28 mouse cellular contexts compared by ENCODE assay signal in the genomic region with DNA sequence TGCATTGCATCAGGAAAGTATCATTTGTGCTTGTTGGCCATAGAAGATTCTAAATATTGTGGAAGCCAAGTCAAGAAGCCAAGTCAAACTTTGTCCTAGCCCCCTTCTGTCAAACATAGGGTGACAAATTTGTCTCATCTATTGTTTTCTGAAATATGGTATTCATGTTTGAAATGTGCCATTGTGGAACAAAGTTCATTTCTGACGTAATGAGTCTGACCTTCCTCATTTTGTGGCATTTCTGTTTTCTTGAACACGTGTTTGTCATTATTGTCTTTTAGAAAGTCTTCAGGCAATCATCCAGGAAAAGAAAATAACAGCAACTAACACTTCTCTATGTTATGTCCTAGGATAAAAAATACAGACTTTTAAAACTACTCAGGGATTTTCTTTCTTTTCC. TPM values are rescaled to one million over a fixed set of nuclear protein-coding genes. Genes with fewer than 3 reads are reported as not detected.
DNase-seq lines count a peak whose midpoint lies in the region; ATAC-seq and TF ChIP-seq lines count a peak whose summit lies in the region.
"Had no signal": no experiment of that assay in that cellular context is flagged by ENCODE, and none has a peak within 500 bp of the region (broad histone marks: within the 10 kb centered on the region; RNA-seq: fewer than 3 reads in every experiment).

No protein-coding gene starts in this region.

- ATAC-seq in monocyte, adult 5-6 weeks (replicated peaks; ENCODE audit: insufficient number of reproducible peaks, low FRiP score, low TSS enrichment, poor library complexity, severe bottlenecking): peak; percentile 78
- no peak for ATAC-seq in erythroid progenitor cell, adult 5-6 weeks (replicated peaks; ENCODE audit: low FRiP score, poor library complexity, severe bottlenecking)
- ATAC-seq: activated CD4-positive, CD25-positive, alpha-beta regulatory T cell, adult 4 months; forebrain, embryonic 13.5 days; intestine, postnatal 0 days; liver, embryonic 12.5 days; liver, postnatal 0 days had no signal

- TF ChIP-seq CTCF in CH12.LX (conservative IDR thresholded peaks at IDR 0.05 in 1 of 2, IDR thresholded peaks at IDR 0.05 in 1 of 2; ENCODE audit: low read depth in 2 of 2, low read length in 2 of 2): no peak

- no peak for TF ChIP-seq RAD21 in CH12.LX (IDR thresholded peaks at IDR 0.05; ENCODE audit: low read depth, low read length)

- no peaks in the 10 kb centered on the region for H3K27me3 ChIP-seq in CH12.LX (replicated peaks)
- H3K27me3 ChIP-seq: embryonic facial prominence, embryonic 15.5 days; forebrain, embryonic 13.5 days; heart, embryonic 12.5 days; limb, embryonic 12.5 days; liver, embryonic 12.5 days; neural tube, embryonic 15.5 days; stomach, embryonic 15.5 days had no signal

- in situ Hi-C loops in CH12.LX (cut with MboI; ENCODE audit: low pct_ligation_motif_present, low pct_unique_long_range_greater_than_20kb, low sequenced_read_pairs): no loop called here

- no peak for TF ChIP-seq POLR2A in CH12.LX (IDR thresholded peaks at IDR 0.05; ENCODE audit: low read depth, low read length)

- H3K36me3 ChIP-seq in CH12.LX (replicated peaks in 1 of 2; ENCODE audit: control insufficient read depth in 1 of 2, insufficient read depth in 1 of 2, low read length in 1 of 2): peaks cover 0 to 7% of the 10 kb centered on the region in 2 experiments
- H3K36me3 ChIP-seq: embryonic facial prominence, embryonic 15.5 days; heart, embryonic 12.5 days; limb, embryonic 12.5 days; liver, embryonic 12.5 days; neural tube, embryonic 15.5 days; stomach, embryonic 15.5 days had no signal

- intact Hi-C loops in gastrocnemius, postnatal 36 days (cut with DNase I): no loop called here

- peak; percentile 9 for DNase-seq in heart, adult 8-10 months (ENCODE audit: low spot score)
- DNase-seq in heart, postnatal 4 days: no peak
- DNase-seq in CH12.LX (ENCODE audit: extremely low read depth): no peak
- DNase-seq in gastrocnemius, postnatal 36 days: no peak
- no peak for DNase-seq in adrenal gland, adult 2 months
- DNase-seq: adrenal gland, postnatal 10 days; cerebellum, adult 11-12 months; cerebellum, postnatal 10 days; gastrocnemius, postnatal 14 days; kidney, adult 9 months; kidney, postnatal 10 days; layer of hippocampus, adult 9-11 months; liver, postnatal 0 days; lung, postnatal 10 days; midbrain, embryonic 14.5 days had no signal

- peaks cover 36% of the 10 kb centered on the region for H3K79me2 ChIP-seq in CH12.LX (replicated peaks; ENCODE audit: control insufficient read depth, extremely low read depth, insufficient read depth, poor library complexity, severe bottlenecking)

- no peak for TF ChIP-seq EP300 in CH12.LX (IDR thresholded peaks at IDR 0.05; ENCODE audit: low read length)

- peaks cover 14 to 46% of the 10 kb centered on the region in 2 experiments; a peak in 3 of 4 replicates for H3K4me1 ChIP-seq in CH12.LX (ENCODE audit: control insufficient read depth in 1 of 2, insufficient read depth in 2 of 2)
- no peaks in the 10 kb centered on the region for H3K4me1 ChIP-seq in brown adipose tissue, adult 24 weeks (ENCODE audit: control insufficient read depth, insufficient read depth, insufficient read length, low read length)
- H3K4me1 ChIP-seq: embryonic facial prominence, embryonic 15.5 days; forebrain, embryonic 13.5 days; heart, embryonic 12.5 days; limb, embryonic 12.5 days; neural tube, embryonic 15.5 days; stomach, embryonic 15.5 days had no signal

- no peak overlapping the region for H3K4me3 ChIP-seq in CH12.LX (replicated peaks in 1 of 3; ENCODE audit: low read depth in 2 of 3, low read length in 2 of 3, poor library complexity in 1 of 3)
- no peak overlapping the region for H3K4me3 ChIP-seq in brown adipose tissue, adult 24 weeks (ENCODE audit: insufficient read depth, low read depth, low read length)
- H3K4me3 ChIP-seq: embryonic facial prominence, embryonic 15.5 days; forebrain, embryonic 13.5 days; heart, embryonic 12.5 days; limb, embryonic 12.5 days; liver, embryonic 12.5 days; neural tube, embryonic 15.5 days; stomach, embryonic 15.5 days had no signal

- H3K27ac ChIP-seq in CH12.LX (ENCODE audit: insufficient read depth, low read depth): no peak overlapping the region
- H3K27ac ChIP-seq in brown adipose tissue, adult 24 weeks (replicated peaks; ENCODE audit: low read depth, low read length): peak overlapping the region; percentile 60; the same call in 1 of the 2 replicates
- H3K27ac ChIP-seq: embryonic facial prominence, embryonic 15.5 days; forebrain, embryonic 13.5 days; hindbrain, embryonic 14.5 days; limb, embryonic 12.5 days; liver, embryonic 12.5 days; neural tube, embryonic 15.5 days; stomach, embryonic 15.5 days had no signal

- H3K9ac ChIP-seq in CH12.LX (ENCODE audit: insufficient read depth, low read depth): no peak overlapping the region
- H3K9ac ChIP-seq: embryonic facial prominence, embryonic 15.5 days; forebrain, embryonic 13.5 days; heart, embryonic 12.5 days; hindbrain, embryonic 14.5 days; limb, embryonic 12.5 days; liver, embryonic 12.5 days; liver, postnatal 0 days; neural tube, embryonic 15.5 days; stomach, embryonic 15.5 days had no signal

- dilution Hi-C loops in CH12.LX (cut with MboI; ENCODE audit: extremely low pct_ligation_motif_present, extremely low pct_unique_long_range_greater_than_20kb, low sequenced_read_pairs): no loop called here

- no peak overlapping the region for H3K4me2 ChIP-seq in CH12.LX (ENCODE audit: insufficient read depth, low read depth, poor library complexity, severe bottlenecking)
- H3K4me2 ChIP-seq: embryonic facial prominence, embryonic 15.5 days; forebrain, embryonic 13.5 days; heart, embryonic 12.5 days; hindbrain, embryonic 14.5 days; limb, embryonic 12.5 days; liver, embryonic 12.5 days; neural tube, embryonic 15.5 days; stomach, embryonic 15.5 days had no signal

- H3K9me3 ChIP-seq in CH12.LX (replicated peaks; ENCODE audit: low read length): no peaks in the 10 kb centered on the region
- H3K9me3 ChIP-seq: embryonic facial prominence, embryonic 15.5 days; forebrain, embryonic 13.5 days; heart, embryonic 12.5 days; limb, embryonic 12.5 days; liver, embryonic 12.5 days; neural tube, embryonic 15.5 days; stomach, embryonic 15.5 days had no signal

TF ChIP-seq in CH12.LX, 34 proteins besides CTCF, POLR2A, EP300 and RAD21:
- TF ChIP-seq MYC (IDR thresholded peaks at IDR 0.05; ENCODE audit: low read depth, low read length) (0 out of 2 replicates have a peak, but pooled peaks have one; percentile 33), UBTF (IDR thresholded peaks at IDR 0.05; ENCODE audit: low read depth, low read length) (no peak), ZMIZ1 (IDR thresholded peaks at IDR 0.05; ENCODE audit: low read depth, low read length) (no peak), MAX (IDR thresholded peaks at IDR 0.05; ENCODE audit: low read length) (0 out of 2 replicates have a peak, but pooled peaks have one; percentile 32), BHLHE40 (IDR thresholded peaks at IDR 0.05; ENCODE audit: low read depth, low read length) (0 out of 2 replicates have a peak, but pooled peaks have one; percentile 20), ELF1 (IDR thresholded peaks at IDR 0.05; ENCODE audit: low read depth, low read length) (no peak)

RNA-seq across cellular contexts. Expression of gene Pde3b, which starts 46.6 kb away (rescaled TPM):
- 1 to 10 TPM; 3.0 to 4.7 (median 4.3) TPM for total RNA-seq in heart, adult 8-10 months (2022)
- 10 to 100 TPM; 13.2 TPM for total RNA-seq in heart, postnatal 4 days (2021)
- total RNA-seq in CH12.LX (2012; rRNA removed): 24.1 and 26.0 TPM in 2 replicates
- 40.0 and 40.8 TPM in 2 replicates for total RNA-seq in CH12.LX (2014; rRNA removed)
- 14.1 and 17.9 TPM in 2 replicates for polyA plus RNA-seq in CH12.LX (2012; ENCODE audit: insufficient read length, low read depth)
- 93.1 and 120 TPM in 2 replicates for polyA plus RNA-seq in brown adipose tissue, adult 24 weeks (2012; ENCODE audit: insufficient read depth, insufficient read length, missing spikeins)
- 58.9 to 108 TPM (median 74.6 TPM) in 3 replicates for total RNA-seq in monocyte, adult 5-6 weeks (2017)
- total RNA-seq in erythroid progenitor cell, adult 5-6 weeks (2015; ENCODE audit: low replicate concordance): 1.1 and 3.4 TPM in 2 replicates
- 1.4 and 10.1 TPM in 2 replicates for total RNA-seq in erythroid progenitor cell, adult 5-6 weeks (2017; ENCODE audit: low replicate concordance)
- 1 to 10 TPM; 3.3 to 5.0 TPM for total RNA-seq in gastrocnemius, postnatal 36 days (2021)
- 10 to 100 TPM; 46.7 to 74.0 TPM for total RNA-seq in adrenal gland, adult 2 months (2021)
- 9.4 and 31.7 TPM in 2 replicates for polyA plus RNA-seq in adrenal gland, adult 2 months (2012; rRNA removed)
